Mouse (Mus musculus): ENCODE measurements at regions not wholly inside any gene's neighbourhood (a gene's known extent, or its start where the extent isn't known, plus 50 kb on each side); places are given as distances from the start of the nearest gene placed in this dataset.
"Not testable (repeated sequence)": the region's sequence is repeated elsewhere in the genome, so short reads cannot be mapped to it uniquely, and the experiment has no call there.

DNA sequence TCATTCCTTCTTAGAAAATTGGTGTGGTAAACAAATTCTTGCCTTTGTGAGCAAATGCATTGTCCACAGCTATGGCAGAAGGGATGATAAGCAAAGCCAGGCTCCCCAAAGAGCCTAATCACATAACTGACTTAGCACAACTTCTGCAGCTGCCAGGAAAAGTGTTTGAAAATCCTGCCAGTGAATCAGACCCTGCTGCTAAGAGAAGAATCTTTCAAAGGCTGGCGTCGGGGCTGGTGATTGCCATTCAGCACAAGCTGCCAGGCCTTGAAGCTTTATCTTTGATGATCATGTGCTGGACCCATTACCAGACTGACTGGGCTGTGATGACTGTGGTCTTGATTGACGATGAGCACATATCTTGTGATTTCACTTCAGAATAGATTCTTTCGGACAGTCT, 713.9 kb upstream of the Tex47 start:
- DNase-seq = peak; percentile 26 to 32

DNA sequence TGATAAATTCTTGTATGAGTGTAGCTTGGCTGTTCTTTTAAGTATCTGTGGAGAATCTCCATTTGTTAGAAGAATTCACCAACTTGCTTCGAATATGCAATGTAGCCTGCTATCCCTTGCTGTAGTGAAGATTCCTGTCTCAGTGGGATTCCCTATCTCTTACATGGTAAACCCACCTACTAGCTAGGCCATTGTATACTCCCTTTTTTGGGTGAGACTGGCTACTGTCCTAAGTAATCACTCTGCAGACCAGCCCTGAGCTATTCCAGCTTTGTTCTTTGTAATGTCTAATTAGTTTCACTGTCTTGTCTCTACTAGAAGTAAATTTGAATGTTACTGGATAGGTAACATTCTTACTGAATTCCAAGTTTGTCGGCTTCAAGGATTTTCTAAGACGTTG, 692.8 kb upstream of the Tex47 start:
- DNase-seq = not testable (repeated sequence)

DNA sequence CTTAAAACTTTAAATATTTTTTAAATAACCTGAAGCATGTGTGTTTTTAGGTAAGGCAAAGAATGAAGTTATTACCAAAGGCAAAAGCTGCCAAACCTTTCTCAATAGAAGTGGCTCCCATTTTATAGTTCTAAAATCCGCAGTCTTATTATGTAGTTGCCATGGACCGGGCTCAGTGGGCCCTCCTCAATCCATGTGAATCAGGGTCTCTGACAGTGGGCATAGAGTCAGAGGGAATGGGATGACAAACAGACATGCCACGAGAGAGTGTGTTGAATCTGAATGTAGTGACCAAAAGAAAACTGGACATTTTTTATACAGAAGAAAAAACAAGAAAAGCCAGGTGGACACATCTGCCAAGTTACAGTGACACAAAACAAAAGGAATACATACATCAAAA, 659.0 kb upstream of the Tex47 start:
- no peak for DNase-seq

GRCm38 (mm10) chr5:6676211-6676610, 627.7 kb upstream of the Tex47 start:
- not testable (repeated sequence) for DNase-seq

- no peak for DNase-seq
Observed at GRCm38 (mm10) chr5:6709668-6710309, 594.1 kb upstream of the Tex47 start.

GRCm38 (mm10) chr5:6716179-6716578, 587.7 kb upstream of the Tex47 start:
- no peak for DNase-seq

GRCm38 (mm10) chr5:6716630-6717029, 587.3 kb upstream of the Tex47 start:
- no peak for DNase-seq

Data from cerebellum, postnatal 14 days (tissue).